In genomic region chr7:67803015-67803856, GRCm38 (mm10) we compare ENCODE assay signal across 8 mouse cellular contexts. TPM values are rescaled to one million over a fixed set of nuclear protein-coding genes. Genes with fewer than 3 reads are reported as not detected.
DNase-seq lines count a peak whose midpoint lies in the region; ATAC-seq lines count a peak whose summit lies in the region.

No protein-coding gene starts in this region.

- peak overlapping the region; percentile 32 for H3K4me3 ChIP-seq in hindbrain, embryonic 14.5 days (replicated peaks; ENCODE audit: low read length)

- peak; percentile 67; the same call in 1 of the 2 replicates for ATAC-seq in hindbrain, embryonic 14.5 days (ENCODE audit: low FRiP score)

- peak overlapping the region; percentile 60 for H3K4me2 ChIP-seq in hindbrain, embryonic 14.5 days (replicated peaks)

- peak; percentile 63 for DNase-seq in T-cell, adult 2 months (ENCODE audit: low spot score)
- DNase-seq in cerebellum, postnatal 25 days = peak; percentile 93 to 95
- DNase-seq in frontal cortex, postnatal 36 days (ENCODE audit: low spot score in 2 of 2) = peak; percentile 81 to 82
- DNase-seq in hindbrain, embryonic 14.5 days (ENCODE audit: low spot score) = peak; percentile 82
- DNase-seq in layer of hippocampus, postnatal 25 days (ENCODE audit: extremely low spot score in 1 of 2, low spot score in 1 of 2) = peak; percentile 91 to 92
- DNase-seq in lung, postnatal 14 days = peak; percentile 93
- peak; percentile 50 for DNase-seq in retina, adult 2 months (ENCODE audit: low read depth, low spot score)
- peak; percentile 75 to 81 for DNase-seq in thymus, postnatal 36 days

- H3K27me3 ChIP-seq in hindbrain, embryonic 14.5 days (ENCODE audit: control insufficient read depth, insufficient read depth, low read length) = no peaks in the 10 kb centered on the region

- H3K27ac ChIP-seq in hindbrain, embryonic 14.5 days = no peak overlapping the region

- WGBS in hindbrain, embryonic 14.5 days = 17% methylated on average over 28 of the region's 28 CpGs

- peak overlapping the region; percentile 46; the same call in 1 of the 2 replicates for H3K9ac ChIP-seq in hindbrain, embryonic 14.5 days

- peaks cover 4% of the 10 kb centered on the region; the same call in 1 of the 2 replicates for H3K4me1 ChIP-seq in hindbrain, embryonic 14.5 days (replicated peaks; ENCODE audit: control insufficient read depth, insufficient read depth, low read length)

- H3K9me3 ChIP-seq in hindbrain, embryonic 14.5 days (ENCODE audit: control insufficient read depth, low read length) = no peaks in the 10 kb centered on the region

- H3K36me3 ChIP-seq in hindbrain, embryonic 14.5 days (replicated peaks; ENCODE audit: control insufficient read depth, insufficient read depth) = no peaks in the 10 kb centered on the region

RNA-seq across cellular contexts. Expression of gene Synm, which starts 43.7 kb away (rescaled TPM):
- polyA plus RNA-seq in hindbrain, embryonic 14.5 days (2014; fragmentation: Nextera tagmentation; extraction: Ambion mirVana) = 3.7 and 4.4 TPM in 2 replicates
- 10 to 100 TPM; 18.9 to 19.5 TPM for total RNA-seq in layer of hippocampus, postnatal 25 days (2021)
